Mouse (Mus musculus) CH12.LX (cell line): Measurements from ENCODE around the gene Chd1. TPM values are rescaled to one million over a fixed set of nuclear protein-coding genes. Genes with fewer than 3 reads are reported as not detected.

ENCODE experiments used
- DNase-seq: peaks from one replicate; pipeline ENCODE4 v3.0.0-alpha.2; 2013; ENCODE audit errors: extremely low read depth
- H3K27ac ChIP-seq: 2 replicates; pipeline ENCODE4 v1.5.1; 2012; ENCODE audit warnings: low read depth, mild to moderate bottlenecking, control low read depth, moderate library complexity; ENCODE audit not compliant: insufficient read depth
- H3K27me3 ChIP-seq: replicated peaks from 2 replicates; pipeline ENCODE3; 2012; ENCODE audit warnings: inconsistent platforms
- H3K36me3 ChIP-seq, 2 experiments: replicated peaks in 1 of 2; 2 replicates each; pipeline versions ENCODE3 to v1.6.1; 2012; ENCODE audit warnings: inconsistent platforms in 1 of 2, low read length in 1 of 2, mild to moderate bottlenecking in 1 of 2, mixed read lengths in 1 of 2, moderate library complexity in 1 of 2; ENCODE audit not compliant: control insufficient read depth in 1 of 2, insufficient read depth in 1 of 2
- H3K4me1 ChIP-seq, 2 experiments: 2 replicates each; pipeline ENCODE4 v1.6.1; 2012; ENCODE audit warnings: inconsistent platforms in 1 of 2, moderate library complexity in 1 of 2; ENCODE audit not compliant: insufficient read depth in 2 of 2, control insufficient read depth in 1 of 2
- H3K4me2 ChIP-seq: 2 replicates; pipeline ENCODE4 v1.6.1; 2012; ENCODE audit warnings: low read depth, mild to moderate bottlenecking, control low read depth; ENCODE audit not compliant: poor library complexity, insufficient read depth, severe bottlenecking
- H3K4me3 ChIP-seq, 3 experiments: fragments of 150-350 bp in 1 of 3; sonication (generic) in 1 of 3; replicated peaks in 1 of 3; 2 replicates each; pipeline versions ENCODE3 to v1.5.1; 2011 to 2012; ENCODE audit warnings: low read depth in 2 of 3, low read length in 2 of 3, mild to moderate bottlenecking in 2 of 3, moderate library complexity in 2 of 3, control low read depth in 1 of 3, improper control_type of control experiment in 1 of 3, inconsistent platforms in 1 of 3, mixed read lengths in 1 of 3; ENCODE audit not compliant: poor library complexity in 1 of 3
- H3K79me2 ChIP-seq: replicated peaks from 2 replicates; pipeline ENCODE4 v1.6.1; 2012; ENCODE audit warnings: mild to moderate bottlenecking, moderate library complexity; ENCODE audit not compliant: control insufficient read depth, poor library complexity, insufficient read depth, severe bottlenecking; ENCODE audit errors: extremely low read depth
- H3K9ac ChIP-seq: 2 replicates; pipeline ENCODE4 v1.6.1; 2012; ENCODE audit warnings: low read depth, mild to moderate bottlenecking, control low read depth, moderate library complexity; ENCODE audit not compliant: insufficient read depth
- H3K9me3 ChIP-seq: replicated peaks from 2 replicates; pipeline ENCODE3; 2012; ENCODE audit warnings: low read length, inconsistent platforms, mixed read lengths
- BHLHE40 ChIP-seq: IDR thresholded peaks from 2 replicates; pipeline ENCODE4 v1.6.1; 2011; ENCODE audit warnings: mild to moderate bottlenecking, low read depth, low read length, improper control_type of control experiment
- CHD2 ChIP-seq: IDR thresholded peaks from 2 replicates; pipeline ENCODE4 v1.6.1; 2011; ENCODE audit warnings: low read length, improper control_type of control experiment
- ETS1 ChIP-seq: conservative IDR thresholded peaks from 2 replicates; pipeline ENCODE4 v1.6.1; 2012; ENCODE audit warnings: low read depth, mild to moderate bottlenecking, inconsistent platforms, low read length, improper control_type of control experiment, moderate library complexity
- JUN ChIP-seq: IDR thresholded peaks from 2 replicates; pipeline ENCODE4 v1.6.1; 2011; ENCODE audit warnings: low read depth, mild to moderate bottlenecking, low read length, improper control_type of control experiment, moderate library complexity; ENCODE audit not compliant: insufficient read depth
- JUND ChIP-seq: conservative IDR thresholded peaks from 2 replicates; pipeline ENCODE4 v1.6.1; 2011; ENCODE audit warnings: low read depth, low read length, improper control_type of control experiment
- MAX ChIP-seq: IDR thresholded peaks from 2 replicates; pipeline ENCODE4 v1.6.1; 2011; ENCODE audit warnings: low read length, improper control_type of control experiment
- MEF2A ChIP-seq: IDR thresholded peaks from 2 replicates; pipeline ENCODE4 v1.6.1; 2014; ENCODE audit warnings: low read depth, mild to moderate bottlenecking, inconsistent platforms, low read length, improper control_type of control experiment, borderline replicate concordance
- MYC ChIP-seq: IDR thresholded peaks from 2 replicates; pipeline ENCODE4 v1.6.1; 2011; ENCODE audit warnings: low read depth, mild to moderate bottlenecking, improper control_type of control experiment, low read length
- NELFE ChIP-seq: IDR thresholded peaks from 2 replicates; pipeline ENCODE4 v1.6.1; 2011; ENCODE audit warnings: low read depth, low read length, improper control_type of control experiment
- NRF1 ChIP-seq: IDR thresholded peaks from 2 replicates; pipeline ENCODE4 v1.6.1; 2014; ENCODE audit warnings: low read depth, mild to moderate bottlenecking, inconsistent platforms, low read length, improper control_type of control experiment, moderate library complexity
- POLR2A ChIP-seq: IDR thresholded peaks from 2 replicates; pipeline ENCODE4 v1.6.1; 2011; ENCODE audit warnings: low read depth, mild to moderate bottlenecking, improper control_type of control experiment, low read length
- RCOR1 ChIP-seq: conservative IDR thresholded peaks from 2 replicates; pipeline ENCODE4 v1.6.1; 2012; ENCODE audit warnings: low read depth, mild to moderate bottlenecking, inconsistent platforms, low read length, improper control_type of control experiment
- SMC3 ChIP-seq: IDR thresholded peaks from 2 replicates; pipeline ENCODE4 v1.6.1; 2011; ENCODE audit warnings: low read depth, low read length, improper control_type of control experiment
- TBP ChIP-seq: conservative IDR thresholded peaks from 2 replicates; pipeline ENCODE4 v1.6.1; 2011; ENCODE audit warnings: low read depth, low read length, improper control_type of control experiment
- TCF12 ChIP-seq: IDR thresholded peaks from 2 replicates; pipeline ENCODE4 v1.6.1; 2014; ENCODE audit warnings: low read depth, mild to moderate bottlenecking, inconsistent platforms, low read length, improper control_type of control experiment
- UBTF ChIP-seq: IDR thresholded peaks from 2 replicates; pipeline ENCODE4 v1.6.1; 2012; ENCODE audit warnings: low read depth, mild to moderate bottlenecking, inconsistent platforms, low read length, improper control_type of control experiment, moderate library complexity
- USF1 ChIP-seq: IDR thresholded peaks from 2 replicates; pipeline ENCODE4 v1.6.1; 2014; ENCODE audit warnings: low read depth, mild to moderate bottlenecking, inconsistent platforms, low read length, improper control_type of control experiment
- USF2 ChIP-seq: conservative IDR thresholded peaks from 2 replicates; pipeline ENCODE4 v1.6.1; 2011; ENCODE audit warnings: low read depth, low read length, improper control_type of control experiment
- ZC3H11A ChIP-seq: IDR thresholded peaks from 2 replicates; pipeline ENCODE4 v1.6.1; 2012; ENCODE audit warnings: low read depth, mild to moderate bottlenecking, inconsistent platforms, low read length, improper control_type of control experiment
- ZMIZ1 ChIP-seq: IDR thresholded peaks from 2 replicates; pipeline ENCODE4 v1.6.1; 2012; ENCODE audit warnings: low read depth, mild to moderate bottlenecking, inconsistent platforms, low read length, improper control_type of control experiment
- dilution Hi-C: fragments of 300-500 bp; cut with MboI; formaldehyde crosslinking; loops from 2 replicates; pipeline ENCODE4 v1.14.3; 2020; ENCODE audit warnings: low sequenced_read_pairs; ENCODE audit not compliant: extremely low pct_unique_long_range_greater_than_20kb, extremely low pct_ligation_motif_present
- in situ Hi-C: fragments of 300-500 bp; cut with MboI; formaldehyde crosslinking; loops from 3 replicates; pipeline ENCODE4 v1.14.3; 2019; ENCODE audit warnings: low sequenced_read_pairs, low pct_ligation_motif_present, low pct_unique_long_range_greater_than_20kb, mixed read lengths
- polyA plus RNA-seq: library from polyadenylated mRNA; unstranded; fragments of >175 nt; gene quantifications from 2 replicates; pipeline ENCODE4 v1.2.1, GENCODE M21; 2012; ENCODE audit warnings: low read depth; ENCODE audit not compliant: insufficient read length
- total RNA-seq, 2 experiments: library from RNA; depleted of rRNA; stranded (reverse); fragments of 300-350 nt in 1 of 2; fragments of >200 nt in 1 of 2; gene quantifications; 2 replicates each; pipeline ENCODE4 v1.2.3; 2012 to 2014

The Chd1 gene
- total and polyA plus RNA-seq, 3 experiments = 29.6 to 45.0 (median 32.0) TPM

GRCm38 (mm10) chr17:15816379-15817095, 111.8 kb downstream of the Chd1 start:
- in situ Hi-C loops (loop anchor here (25.0 kb wide), 1 partner anchor 1096 kb away; no protein-coding TSS in a partner anchor), dilution Hi-C loops (no loop called here)
- H3K4me1 ChIP-seq = peaks cover 4 to 70% of the 10 kb centered on the region in 2 experiments
- H3K4me2 ChIP-seq = peak overlapping the region; percentile 95
- no peaks in the 10 kb centered on the region for H3K9me3 ChIP-seq
- peak overlapping the region; percentile 31; the same call in 1 of the 2 replicates for H3K27ac ChIP-seq
- DNase-seq = no peak
- no peak for TF ChIP-seq TBP
- TF ChIP-seq BHLHE40 = peak; percentile 93
- TF ChIP-seq JUN = no peak
- TF ChIP-seq TCF12 = no peak
- TF ChIP-seq USF1 = peak; percentile 48
- TF ChIP-seq UBTF = no peak
- TF ChIP-seq USF2 = peak; percentile 35
- TF ChIP-seq ETS1 = peak; percentile 38; the same call in 1 of the 2 replicates
- TF ChIP-seq MYC = 0 out of 2 replicates have a peak, but pooled peaks have one; percentile 33
- TF ChIP-seq RCOR1 = no peak
- TF ChIP-seq JUND = no peak
- no peak; the same call in 1 of the 2 replicates for TF ChIP-seq POLR2A
- TF ChIP-seq ZMIZ1 = no peak
- TF ChIP-seq SMC3 = no peak
- no peak for TF ChIP-seq NRF1
- 0 out of 2 replicates have a peak, but pooled peaks have one; percentile 12 for TF ChIP-seq MAX
- H3K9ac ChIP-seq = peak overlapping the region; percentile 45
- H3K27me3 ChIP-seq = no peaks in the 10 kb centered on the region
- H3K4me3 ChIP-seq = peak overlapping the region; percentile 28 to 39 (median 37)
- H3K36me3 ChIP-seq = peaks cover 5 to 53% of the 10 kb centered on the region in 2 experiments
- H3K79me2 ChIP-seq = peaks cover 14% of the 10 kb centered on the region

GRCm38 (mm10) chr17:15817096-15817450, 112.3 kb downstream of the Chd1 start:
- no peak for TF ChIP-seq USF2
- TF ChIP-seq UBTF = no peak
- no peak for TF ChIP-seq JUN
- no peak for TF ChIP-seq ZC3H11A
- TF ChIP-seq CHD2 = no peak
- TF ChIP-seq NELFE = no peak
- no peak for TF ChIP-seq MEF2A
- no peak for TF ChIP-seq TBP
- TF ChIP-seq USF1 = no peak
- TF ChIP-seq ZMIZ1 = no peak
- in situ Hi-C loops = loop anchor here (25.0 kb wide), 1 partner anchor 1095 kb away; no protein-coding TSS in a partner anchor
- Histone ChIP-seq H3K4me3 (peak overlapping the region in 1 of 3 experiments; percentile 37), H3K27ac (no peak overlapping the region), H3K36me3 (peaks cover 5 to 53% of the 10 kb centered on the region in 2 experiments), H3K4me2 (peak overlapping the region; percentile 95), H3K4me1 (peaks cover 4 to 71% of the 10 kb centered on the region in 2 experiments), H3K79me2 (peaks cover 13% of the 10 kb centered on the region), H3K9ac (peak overlapping the region; percentile 45), H3K9me3 (no peaks in the 10 kb centered on the region), H3K27me3 (no peaks in the 10 kb centered on the region)
- DNase-seq = no peak
- dilution Hi-C loops = no loop called here
